Mouse (Mus musculus) heart, postnatal 0 days (tissue): Measurements from ENCODE around the gene Olfr221. TPM values are rescaled to one million over a fixed set of nuclear protein-coding genes. Genes with fewer than 3 reads are reported as not detected.
"Not testable (repeated sequence)": the region's sequence is repeated elsewhere in the genome, so short reads cannot be mapped to it uniquely, and the experiment has no call there.

ENCODE experiments used
- ATAC-seq: fragments of 200-750 bp; cut with Nextera tagmentation; 2 replicates; pipeline ENCODE4 v1.8.0; 2017; ENCODE audit warnings: low read depth, moderate number of reproducible peaks, moderate library complexity; ENCODE audit not compliant: insufficient read depth
- DNase-seq: peaks from one replicate; pipeline ENCODE4 v3.0.0-alpha.2; 2016; ENCODE audit warnings: low spot score
- H3K27ac ChIP-seq: fragments of 300-500 bp; sonication (generic); 2 replicates; pipeline ENCODE4 v1.5.1; 2014; ENCODE audit warnings: low read depth, mild to moderate bottlenecking
- H3K27me3 ChIP-seq: fragments of 300-500 bp; sonication (generic); 2 replicates; pipeline ENCODE4 v1.6.1; 2014; ENCODE audit warnings: low read length, mixed read lengths; ENCODE audit not compliant: control insufficient read depth, insufficient read depth
- H3K36me3 ChIP-seq: fragments of 300-500 bp; sonication (generic); replicated peaks from 2 replicates; pipeline ENCODE4 v1.6.1; 2014; ENCODE audit warnings: low read length, mixed read lengths; ENCODE audit not compliant: control insufficient read depth, insufficient read depth
- H3K4me1 ChIP-seq: fragments of 300-500 bp; sonication (generic); 2 replicates; pipeline ENCODE4 v1.6.1; 2014; ENCODE audit warnings: antibody characterized with exemption; ENCODE audit not compliant: control insufficient read depth, insufficient read depth
- H3K4me2 ChIP-seq: fragments of 300-500 bp; sonication (generic); 2 replicates; pipeline ENCODE4 v1.6.1; 2014; ENCODE audit warnings: low read depth, mild to moderate bottlenecking, low read length, moderate library complexity
- H3K4me3 ChIP-seq: fragments of 300-500 bp; sonication (generic); 2 replicates; pipeline ENCODE4 v1.5.1; 2014; ENCODE audit warnings: low read depth, low read length
- H3K9ac ChIP-seq: fragments of 300-500 bp; sonication (generic); replicated peaks from 2 replicates; pipeline ENCODE4 v1.6.1; 2014; ENCODE audit warnings: low read depth, low read length, mixed read lengths
- H3K9me3 ChIP-seq: fragments of 300-500 bp; sonication (generic); replicated peaks from 2 replicates; pipeline ENCODE4 v1.6.1; 2016; ENCODE audit warnings: low read length; ENCODE audit not compliant: control insufficient read depth
- CTCF ChIP-seq: IDR thresholded peaks from 2 replicates; pipeline ENCODE4 v1.5.1; 2016; ENCODE audit warnings: antibody characterized with exemption, control low read depth, low read depth
- EP300 ChIP-seq: IDR thresholded peaks from 2 replicates; pipeline ENCODE4 v1.6.1; 2016; ENCODE audit warnings: antibody characterized with exemption, low read depth
- WGBS: fragments of 180-500 bp; shearing (Covaris S2); extraction: QIAGEN DNeasy Blood & Tissue Kit; methylation state at CpG from one replicate; pipeline ENCODE4 v1.1.7; 2014; 5-methylcytosine and 5-hydroxymethylcytosine counted together
- polyA plus RNA-seq: library from polyadenylated mRNA; unstranded; fragments of >200 nt; fragmentation: Nextera tagmentation; extraction: Ambion mirVana; gene quantifications from 2 replicates; pipeline ENCODE4 v1.2.1, GENCODE M21; 2015
- total RNA-seq: library from RNA; depleted of rRNA; stranded (reverse); fragments of >200 nt; gene quantifications from 2 replicates; pipeline ENCODE4 v1.2.3, GENCODE M21; 2014; ENCODE audit warnings: low replicate concordance

Gene Olfr221
- total and polyA plus RNA-seq, 2 experiments from 2014 or later: not detected

- no peaks in the 10 kb centered on the region for H3K9me3 ChIP-seq
- H3K36me3 ChIP-seq: no peaks in the 10 kb centered on the region
- ATAC-seq: no peak
- H3K4me3 ChIP-seq: no peak overlapping the region
- no peak overlapping the region for H3K9ac ChIP-seq
- H3K4me2 ChIP-seq: no peak overlapping the region
- H3K4me1 ChIP-seq: no peaks in the 10 kb centered on the region
- H3K27ac ChIP-seq: no peak overlapping the region
- DNase-seq: no peak
- no peaks in the 10 kb centered on the region for H3K27me3 ChIP-seq
- TF ChIP-seq EP300 (no peak), CTCF (no peak)
- WGBS: 49% methylated on average over 4 of the region's 4 CpGs
Observed at GRCm38 (mm10) chr14:52059982-52060381, 17.7 kb upstream of the Olfr221 start.

GRCm38 (mm10) chr14:52052720-52053119 lies 10.5 kb upstream of the Olfr221 start:
- not testable (repeated sequence) for H3K27me3 ChIP-seq, H3K9me3 ChIP-seq, H3K36me3 ChIP-seq, H3K27ac ChIP-seq, H3K4me3 ChIP-seq, H3K4me1 ChIP-seq, H3K9ac ChIP-seq, DNase-seq, ATAC-seq, H3K4me2 ChIP-seq
- WGBS: 87% methylated on average over 3 of the region's 3 CpGs

DNA sequence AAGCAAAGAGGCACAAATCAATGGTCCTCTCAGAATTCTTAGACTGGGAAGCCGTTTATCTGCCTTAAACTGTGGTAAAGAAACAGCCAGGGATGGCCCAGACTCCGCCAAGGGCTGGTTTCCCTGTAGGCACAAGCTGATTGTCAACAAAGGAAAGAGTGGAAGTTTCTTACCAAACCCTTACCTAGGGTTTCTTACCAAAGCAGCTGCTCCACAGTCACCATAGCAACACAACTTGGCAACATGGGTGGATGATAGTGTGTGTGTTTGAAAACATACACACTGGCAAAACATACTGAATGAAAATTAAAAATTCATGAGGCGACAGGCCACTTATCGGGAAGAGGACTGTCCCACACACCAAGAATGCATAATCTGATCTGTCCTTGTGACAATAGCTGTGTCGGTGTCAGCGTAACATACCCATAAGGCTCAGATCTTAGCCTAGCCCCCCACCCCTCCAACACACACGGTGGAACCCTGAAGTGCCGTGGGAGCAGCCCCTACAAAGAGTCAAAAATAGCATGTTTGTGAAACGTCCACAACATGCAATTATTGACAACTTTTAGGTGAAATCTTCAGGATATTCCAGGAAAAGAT lies 3.8 kb upstream of the Olfr221 start:
- Histone ChIP-seq H3K4me1 (no peaks in the 10 kb centered on the region), H3K36me3 (no peaks in the 10 kb centered on the region), H3K9me3 (no peaks in the 10 kb centered on the region), H3K27ac (no peak overlapping the region), H3K4me2 (no peak overlapping the region), H3K27me3 (no peaks in the 10 kb centered on the region), H3K9ac (no peak overlapping the region), H3K4me3 (no peak overlapping the region)
- TF ChIP-seq CTCF (no peak), EP300 (no peak)
- DNase-seq (no peak), ATAC-seq (no peak)
- WGBS: 71% methylated on average over 9 of the region's 9 CpGs

DNA sequence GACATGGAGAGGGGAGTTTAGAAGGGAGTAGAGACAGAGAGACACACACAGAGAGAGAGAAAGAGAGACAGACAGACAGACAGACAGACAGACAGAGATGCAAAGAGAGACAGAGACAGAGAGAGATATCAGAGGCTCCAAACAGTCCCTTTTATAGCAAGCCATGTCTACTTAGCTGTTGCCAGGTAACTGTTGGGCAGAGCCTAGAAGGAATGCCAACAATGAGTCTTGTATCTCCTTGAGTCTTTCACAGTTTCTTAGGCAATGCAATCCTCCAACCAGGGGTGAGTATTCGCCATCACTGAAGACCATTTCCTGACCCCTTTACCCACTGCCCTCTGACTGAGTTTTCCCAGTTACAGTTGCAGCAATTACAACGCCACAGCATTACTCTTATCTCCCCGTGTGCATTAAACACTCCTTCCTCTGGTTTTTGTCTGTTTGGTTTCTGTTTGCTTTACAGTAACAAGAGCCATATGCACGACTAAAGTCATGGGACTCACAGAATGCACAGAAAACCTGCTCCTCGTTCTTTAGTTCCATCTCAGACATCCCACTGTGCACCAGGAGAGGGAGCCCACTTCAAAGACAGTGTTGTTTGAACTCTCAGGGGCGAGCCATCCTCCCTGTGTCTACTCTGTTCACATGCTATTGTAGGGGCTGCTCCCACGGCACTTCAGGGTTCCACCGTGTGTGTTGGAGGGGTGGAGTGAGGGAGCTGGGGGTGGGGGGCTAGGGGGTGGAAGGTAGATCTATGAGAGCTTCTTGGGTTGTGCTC lies 2.8 kb upstream of the Olfr221 start:
- no peak overlapping the region for H3K4me2 ChIP-seq
- H3K9me3 ChIP-seq: no peaks in the 10 kb centered on the region
- TF ChIP-seq CTCF: peak; percentile 64
- TF ChIP-seq EP300: no peak
- DNase-seq (peak; percentile 27), ATAC-seq (peak; percentile 53; the same call in 1 of the 2 replicates)
- WGBS: 7% methylated on average over 8 of the region's 8 CpGs
- no peaks in the 10 kb centered on the region for H3K27me3 ChIP-seq
- H3K9ac ChIP-seq: no peak overlapping the region
- H3K4me3 ChIP-seq: no peak overlapping the region
- no peaks in the 10 kb centered on the region for H3K4me1 ChIP-seq
- no peaks in the 10 kb centered on the region for H3K36me3 ChIP-seq
- H3K27ac ChIP-seq: no peak overlapping the region

DNA sequence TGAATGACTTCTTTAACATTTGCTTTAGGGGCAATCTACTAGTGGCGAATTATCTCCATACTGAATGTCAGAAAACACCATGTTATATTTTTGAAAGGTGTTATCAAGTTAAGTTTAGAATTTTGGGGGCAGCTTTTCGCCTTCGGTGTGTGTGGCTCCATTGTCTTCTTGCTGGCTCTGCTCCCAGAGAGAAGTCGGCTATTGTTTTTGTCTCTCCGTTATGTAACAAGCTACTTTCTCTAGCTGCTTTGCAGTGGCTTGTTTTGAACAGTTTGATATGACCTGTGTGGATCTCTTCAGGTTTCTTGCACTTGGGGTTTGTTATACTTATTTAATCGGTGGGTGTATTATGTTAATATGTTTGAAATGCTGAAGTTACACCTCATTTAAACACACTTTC lies 1.2 kb upstream of the Olfr221 start:
- Histone ChIP-seq H3K36me3 (no peaks in the 10 kb centered on the region), H3K27me3 (no peaks in the 10 kb centered on the region), H3K9ac (no peak overlapping the region), H3K4me2 (no peak overlapping the region), H3K4me1 (no peaks in the 10 kb centered on the region), H3K9me3 (no peaks in the 10 kb centered on the region), H3K27ac (no peak overlapping the region), H3K4me3 (no peak overlapping the region)
- DNase-seq (no peak), ATAC-seq (no peak)
- whole genome bisulfite sequencing: 34% methylated on average over 6 of the region's 6 CpGs
- TF ChIP-seq CTCF (no peak), EP300 (no peak)

DNA sequence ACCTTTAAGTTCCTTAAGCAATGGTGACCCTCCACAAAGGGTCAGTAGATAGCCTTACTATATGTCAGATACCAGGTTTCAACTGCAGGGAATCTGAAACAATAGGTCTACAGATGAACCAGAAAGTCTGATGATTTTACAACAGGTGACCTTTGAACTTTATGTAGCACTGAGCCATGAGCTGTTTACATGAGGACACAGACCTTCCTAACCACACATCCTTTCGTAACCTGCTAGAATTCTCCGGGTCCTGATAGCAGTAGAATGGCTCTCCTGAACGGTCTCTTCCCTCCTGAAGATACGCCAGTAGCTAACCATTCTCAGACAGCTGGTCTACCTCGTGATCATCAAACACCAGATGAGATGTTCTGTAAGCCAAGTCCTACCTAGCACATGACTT lies 2.9 kb downstream of the Olfr221 start:
- H3K4me2 ChIP-seq: no peak overlapping the region
- H3K9me3 ChIP-seq: no peaks in the 10 kb centered on the region
- no peaks in the 10 kb centered on the region for H3K36me3 ChIP-seq
- no peak for ATAC-seq
- no peak for DNase-seq
- no peak for TF ChIP-seq CTCF
- no peak for TF ChIP-seq EP300
- H3K4me3 ChIP-seq: no peak overlapping the region
- no peaks in the 10 kb centered on the region for H3K4me1 ChIP-seq
- no peaks in the 10 kb centered on the region for H3K27me3 ChIP-seq
- WGBS: 80% methylated on average over 5 of the region's 5 CpGs
- H3K9ac ChIP-seq: no peak overlapping the region
- no peak overlapping the region for H3K27ac ChIP-seq
